In genomic region chr5:77266886-77267401, GRCm38 (mm10) we compare ENCODE assay signal across 8 mouse cellular contexts. TPM values are rescaled to one million over a fixed set of nuclear protein-coding genes. Genes with fewer than 3 reads are reported as not detected.
DNase-seq lines count a peak whose midpoint lies in the region; ATAC-seq and TF ChIP-seq lines count a peak whose summit lies in the region.

No protein-coding gene starts in this region.

- no peak for ATAC-seq in heart, embryonic 11.5 days (replicated peaks; ENCODE audit: insufficient number of reproducible peaks, low FRiP score, low TSS enrichment)
- ATAC-seq in heart, postnatal 0 days (ENCODE audit: insufficient read depth, low read depth) = no peak
- no peak for ATAC-seq in liver, embryonic 16.5 days (ENCODE audit: low read depth)

- H3K27me3 ChIP-seq in heart, embryonic 11.5 days (ENCODE audit: control insufficient read depth, insufficient read depth, low read length) = no peaks in the 10 kb centered on the region
- no peaks in the 10 kb centered on the region for H3K27me3 ChIP-seq in heart, postnatal 0 days (ENCODE audit: control insufficient read depth, insufficient read depth, low read length)
- no peaks in the 10 kb centered on the region for H3K27me3 ChIP-seq in liver, embryonic 16.5 days (ENCODE audit: control insufficient read depth, insufficient read depth, low read depth, low read length)
- H3K27me3 ChIP-seq in small intestine, adult 2 months (ENCODE audit: control insufficient read depth, insufficient read depth, low read length) = no peaks in the 10 kb centered on the region

- peaks cover 20% of the 10 kb centered on the region for H3K36me3 ChIP-seq in heart, embryonic 11.5 days (ENCODE audit: control insufficient read depth, insufficient read depth, low read length)
- peaks cover 16% of the 10 kb centered on the region for H3K36me3 ChIP-seq in heart, postnatal 0 days (replicated peaks; ENCODE audit: control insufficient read depth, insufficient read depth, low read length)
- peaks cover 16% of the 10 kb centered on the region for H3K36me3 ChIP-seq in liver, embryonic 16.5 days (ENCODE audit: control insufficient read depth, insufficient read depth)
- H3K36me3 ChIP-seq in small intestine, adult 2 months (ENCODE audit: control insufficient read depth, insufficient read depth, low read length) = peaks cover 8% of the 10 kb centered on the region; the same call in 1 of the 2 replicates

- H3K9me3 ChIP-seq in heart, embryonic 11.5 days (replicated peaks; ENCODE audit: control insufficient read depth, low read length) = no peaks in the 10 kb centered on the region
- H3K9me3 ChIP-seq in heart, postnatal 0 days (replicated peaks; ENCODE audit: control insufficient read depth, low read length) = no peaks in the 10 kb centered on the region
- H3K9me3 ChIP-seq in liver, embryonic 16.5 days (replicated peaks; ENCODE audit: control insufficient read depth, low read length) = 0 out of 2 replicates have a peak, but pooled peaks cover 2% of the 10 kb centered on the region

- intact Hi-C loops in heart, postnatal 14 days (cut with DNase I) = no loop called here

- no peak for TF ChIP-seq POLR2A in small intestine, adult 2 months (IDR thresholded peaks at IDR 0.05; ENCODE audit: low read depth, low read length)

- peak overlapping the region; percentile 98 for H3K27ac ChIP-seq in heart, embryonic 11.5 days (ENCODE audit: low read depth, low read length)
- H3K27ac ChIP-seq in heart, postnatal 0 days (ENCODE audit: low read depth) = peak overlapping the region; percentile 97
- H3K27ac ChIP-seq in liver, embryonic 16.5 days (ENCODE audit: low read length) = peak overlapping the region; percentile 88
- H3K27ac ChIP-seq in small intestine, adult 2 months (ENCODE audit: insufficient read depth, low read depth, low read length) = peak overlapping the region; percentile 13

- H3K4me3 ChIP-seq in heart, embryonic 11.5 days (ENCODE audit: low read depth, low read length) = peak overlapping the region; percentile 96
- peak overlapping the region; percentile 97 for H3K4me3 ChIP-seq in heart, postnatal 0 days (ENCODE audit: low read depth, low read length)
- H3K4me3 ChIP-seq in liver, embryonic 16.5 days (ENCODE audit: low read depth, low read length) = peak overlapping the region; percentile 91
- peak overlapping the region; percentile 93 for H3K4me3 ChIP-seq in small intestine, adult 2 months (ENCODE audit: low read depth, low read length)

- 2% methylated on average over 11 of the region's 11 CpGs for WGBS in heart, embryonic 11.5 days (ENCODE audit: insufficient replicate concordance)
- 3% methylated on average over 11 of the region's 11 CpGs for WGBS in heart, postnatal 0 days
- WGBS in liver, embryonic 16.5 days (ENCODE audit: insufficient replicate concordance) = 2% methylated on average over 11 of the region's 11 CpGs
- 3% methylated on average over 11 of the region's 11 CpGs for WGBS in small intestine, adult 2 months

- peak overlapping the region; percentile 93 for H3K9ac ChIP-seq in heart, embryonic 11.5 days (ENCODE audit: low read depth, low read length)
- peak overlapping the region; percentile 95 for H3K9ac ChIP-seq in heart, postnatal 0 days (replicated peaks; ENCODE audit: low read depth, low read length)
- peak overlapping the region; percentile 91 for H3K9ac ChIP-seq in liver, embryonic 16.5 days (ENCODE audit: low read depth, low read length)

- no peak for DNase-seq in heart, postnatal 14 days
- peak; percentile 40 for DNase-seq in T-cell, adult 2 months (ENCODE audit: low spot score)
- DNase-seq in heart, postnatal 0 days (ENCODE audit: low spot score) = peak; percentile 24
- no peak for DNase-seq in layer of hippocampus, postnatal 36 days
- no peak for DNase-seq in cerebellum, postnatal 25 days

- no peak for TF ChIP-seq EP300 in heart, postnatal 0 days (IDR thresholded peaks at IDR 0.05; ENCODE audit: low read depth)

- no peak for TF ChIP-seq CTCF in heart, postnatal 0 days (IDR thresholded peaks at IDR 0.05; ENCODE audit: low read depth)
- no peak for TF ChIP-seq CTCF in small intestine, adult 2 months (IDR thresholded peaks at IDR 0.05; ENCODE audit: extremely low read depth, insufficient read length, insufficient replicate concordance, low read depth, low read length)

- 0 out of 2 replicates have a peak, but pooled peaks cover 5% of the 10 kb centered on the region for H3K4me1 ChIP-seq in heart, embryonic 11.5 days (ENCODE audit: control insufficient read depth, insufficient read depth, low read length)
- peaks cover 16% of the 10 kb centered on the region for H3K4me1 ChIP-seq in heart, postnatal 0 days (ENCODE audit: control insufficient read depth, insufficient read depth)
- peaks cover 5% of the 10 kb centered on the region for H3K4me1 ChIP-seq in liver, embryonic 16.5 days (ENCODE audit: control insufficient read depth, low read depth, low read length)
- H3K4me1 ChIP-seq in small intestine, adult 2 months (ENCODE audit: control insufficient read depth, insufficient read depth, insufficient read length, low read length) = no peaks in the 10 kb centered on the region

- H3K4me2 ChIP-seq in heart, embryonic 11.5 days = peak overlapping the region; percentile 69
- H3K4me2 ChIP-seq in heart, postnatal 0 days (ENCODE audit: low read depth, low read length) = peak overlapping the region; percentile 81
- H3K4me2 ChIP-seq in liver, embryonic 16.5 days (ENCODE audit: low read depth, low read length) = peak overlapping the region; percentile 98

RNA-seq across cellular contexts. Expression of gene Rest, which starts 1.7 kb away (rescaled TPM):
- polyA plus RNA-seq in heart, embryonic 11.5 days (2014; fragmentation: Nextera tagmentation; extraction: Ambion mirVana) = 28.9 and 29.0 TPM in 2 replicates
- total RNA-seq in heart, postnatal 14 days (2021) = 10 to 100 TPM; 17.4 to 18.1 TPM
- total RNA-seq in heart, postnatal 0 days (2014; rRNA removed; ENCODE audit: low replicate concordance) = 20.3 and 23.7 TPM in 2 replicates
- polyA plus RNA-seq in heart, postnatal 0 days (2015; fragmentation: Nextera tagmentation; extraction: Ambion mirVana) = 14.7 and 14.9 TPM in 2 replicates
- 5.9 and 6.1 TPM in 2 replicates for polyA plus RNA-seq in liver, embryonic 16.5 days (2015; fragmentation: Nextera tagmentation; extraction: Ambion mirVana)
- 1.3 and 2.5 TPM in 2 replicates for polyA plus RNA-seq in small intestine, adult 2 months (2012; rRNA removed)
- 1 to 10 TPM; 4.1 to 4.4 TPM for total RNA-seq in layer of hippocampus, postnatal 36 days (2021)

RNA-seq across cellular contexts. Expression of gene Noa1, which starts 42.9 kb away (rescaled TPM):
- polyA plus RNA-seq in heart, embryonic 11.5 days (2014; fragmentation: Nextera tagmentation; extraction: Ambion mirVana) = 20.3 and 21.1 TPM in 2 replicates
- total RNA-seq in heart, postnatal 14 days (2021) = 10 to 100 TPM; 18.0 to 21.0 TPM
- 9.0 and 11.2 TPM in 2 replicates for total RNA-seq in heart, postnatal 0 days (2014; rRNA removed; ENCODE audit: low replicate concordance)
- polyA plus RNA-seq in heart, postnatal 0 days (2015; fragmentation: Nextera tagmentation; extraction: Ambion mirVana) = 15.6 and 16.1 TPM in 2 replicates
- polyA plus RNA-seq in liver, embryonic 16.5 days (2015; fragmentation: Nextera tagmentation; extraction: Ambion mirVana) = 13.3 and 13.4 TPM in 2 replicates
- polyA plus RNA-seq in small intestine, adult 2 months (2012; rRNA removed) = 9.6 and 10.9 TPM in 2 replicates
- 10 to 100 TPM; 23.2 to 26.5 TPM for total RNA-seq in layer of hippocampus, postnatal 36 days (2021)

RNA-seq across cellular contexts. Expression of gene Polr2b, which starts 43.0 kb away (rescaled TPM):
- 46.0 and 52.0 TPM in 2 replicates for polyA plus RNA-seq in heart, embryonic 11.5 days (2014; fragmentation: Nextera tagmentation; extraction: Ambion mirVana)
- 10 to 100 TPM; 31.5 to 31.8 TPM for total RNA-seq in heart, postnatal 14 days (2021)
- 21.8 and 32.0 TPM in 2 replicates for total RNA-seq in heart, postnatal 0 days (2014; rRNA removed; ENCODE audit: low replicate concordance)
- 24.0 and 26.4 TPM in 2 replicates for polyA plus RNA-seq in heart, postnatal 0 days (2015; fragmentation: Nextera tagmentation; extraction: Ambion mirVana)
- 24.9 and 25.7 TPM in 2 replicates for polyA plus RNA-seq in liver, embryonic 16.5 days (2015; fragmentation: Nextera tagmentation; extraction: Ambion mirVana)
- 1.5 and 7.6 TPM in 2 replicates for polyA plus RNA-seq in small intestine, adult 2 months (2012; rRNA removed)
- total RNA-seq in layer of hippocampus, postnatal 36 days (2021) = 10 to 100 TPM; 48.8 to 50.4 TPM

RNA-seq across cellular contexts. Expression of gene Spink2, which starts 55.7 kb away (rescaled TPM):
- 7.3 and 9.1 TPM in 2 replicates for polyA plus RNA-seq in heart, embryonic 11.5 days (2014; fragmentation: Nextera tagmentation; extraction: Ambion mirVana)
- total RNA-seq in heart, postnatal 14 days (2021) = under 1 TPM in 1 of 2 experiments, not detected in 1; 0.37 TPM
- 22.6 TPM in 1 of 2 replicates, not detected in the other for total RNA-seq in heart, postnatal 0 days (2014; rRNA removed; ENCODE audit: low replicate concordance)
- 1.5 and 2.1 TPM in 2 replicates for polyA plus RNA-seq in heart, postnatal 0 days (2015; fragmentation: Nextera tagmentation; extraction: Ambion mirVana)
- not detected in 2 replicates for polyA plus RNA-seq in liver, embryonic 16.5 days (2015; fragmentation: Nextera tagmentation; extraction: Ambion mirVana)
- 0.25 TPM in 1 of 2 replicates, not detected in the other for polyA plus RNA-seq in small intestine, adult 2 months (2012; rRNA removed)
- total RNA-seq in layer of hippocampus, postnatal 36 days (2021) = not detected

Comparison
In these comparisons a context has a peak if more than half of its experiments do, and no peak if none do; other contexts are left out.
1. DNase-seq: peak in T-cell, adult 2 months (single experiment) and heart, postnatal 0 days (single experiment); none in heart, postnatal 14 days (0 of 2), layer of hippocampus, postnatal 36 days (0 of 2) and cerebellum, postnatal 25 days (0 of 2).
2. H3K27ac ChIP-seq: peak in every context shown above with its lines; median percentile 98 in heart, embryonic 11.5 days; 97 in heart, postnatal 0 days; 88 in liver, embryonic 16.5 days; 13 in small intestine, adult 2 months.
3. Peak in every context shown above with its lines, with median percentiles within 50 percentile points of each other: H3K4me2 ChIP-seq, H3K4me3 ChIP-seq and H3K9ac ChIP-seq.